In genomic region chr7:30456911-30457628, GRCm38 (mm10) we compare ENCODE assay signal across 9 mouse cellular contexts. TPM values are rescaled to one million over a fixed set of nuclear protein-coding genes. Genes with fewer than 3 reads are reported as not detected.
DNase-seq lines count a peak whose midpoint lies in the region; ATAC-seq and TF ChIP-seq lines count a peak whose summit lies in the region.
"Had no signal": no experiment of that assay in that cellular context is flagged by ENCODE, and none has a peak within 500 bp of the region (broad histone marks: within the 10 kb centered on the region; RNA-seq: fewer than 3 reads in every experiment).

No protein-coding gene starts in this region.

- ATAC-seq in frontal cortex, adult (ENCODE audit: low TSS enrichment): peak; percentile 50; the same call in 1 of the 2 replicates
- ATAC-seq in forebrain, embryonic 14.5 days: 0 out of 2 replicates have a peak, but pooled peaks have one; percentile 32
- no peak for ATAC-seq in erythroid progenitor cell, adult 5-6 weeks (replicated peaks; ENCODE audit: low FRiP score, poor library complexity, severe bottlenecking)
- ATAC-seq in megakaryocyte progenitor cell, adult 5-6 weeks (replicated peaks; ENCODE audit: poor library complexity): no peak

- DNase-seq in frontal cortex, postnatal 10 days (ENCODE audit: low spot score in 2 of 2): no peak
- peak; percentile 13 for DNase-seq in forebrain, embryonic 14.5 days (ENCODE audit: low spot score)
- DNase-seq in midbrain, embryonic 10.5 days (ENCODE audit: low spot score): peak; percentile 44
- no peak for DNase-seq in layer of hippocampus, postnatal 25 days (ENCODE audit: extremely low spot score in 1 of 2, low spot score in 1 of 2)

- no peak for TF ChIP-seq CTCF in E14TG2a.4 (conservative IDR thresholded peaks at IDR 0.05; ENCODE audit: low read length)

- no peaks in the 10 kb centered on the region for H3K9me3 ChIP-seq in E14TG2a.4 (ENCODE audit: low read length)
- no peaks in the 10 kb centered on the region for H3K9me3 ChIP-seq in forebrain, embryonic 14.5 days (replicated peaks; ENCODE audit: control insufficient read depth, low read length)
- H3K9me3 ChIP-seq in midbrain, embryonic 10.5 days (replicated peaks): 0 out of 2 replicates have a peak, but pooled peaks cover 2% of the 10 kb centered on the region

- WGBS in forebrain, embryonic 14.5 days: under 1% methylated on average over 31 of the region's 31 CpGs
- under 1% methylated on average over 31 of the region's 31 CpGs for WGBS in midbrain, embryonic 10.5 days

- H3K4me3 ChIP-seq in E14TG2a.4 (replicated peaks; ENCODE audit: low read length): peak overlapping the region; percentile 84
- peak overlapping the region; percentile 15 for H3K4me3 ChIP-seq in forebrain, embryonic 14.5 days (ENCODE audit: low read depth, low read length)
- peak overlapping the region; percentile 48 for H3K4me3 ChIP-seq in midbrain, embryonic 10.5 days

- H3K36me3 ChIP-seq in E14TG2a.4 (ENCODE audit: insufficient read depth, low read length): peaks cover 50% of the 10 kb centered on the region
- H3K36me3 ChIP-seq in forebrain, embryonic 14.5 days (ENCODE audit: control insufficient read depth, insufficient read depth, low read length): no peaks in the 10 kb centered on the region
- no peaks in the 10 kb centered on the region for H3K36me3 ChIP-seq in midbrain, embryonic 10.5 days

- peaks cover 97% of the 10 kb centered on the region for H3K4me1 ChIP-seq in E14TG2a.4 (replicated peaks; ENCODE audit: low read depth, low read length)
- H3K4me1 ChIP-seq in forebrain, embryonic 14.5 days (ENCODE audit: control insufficient read depth, insufficient read depth, low read length): peaks cover 5% of the 10 kb centered on the region
- peaks cover 45% of the 10 kb centered on the region for H3K4me1 ChIP-seq in midbrain, embryonic 10.5 days

- H3K27me3 ChIP-seq in E14TG2a.4 (ENCODE audit: insufficient read depth, low read length): no peaks in the 10 kb centered on the region
- H3K27me3 ChIP-seq in forebrain, embryonic 14.5 days (replicated peaks; ENCODE audit: control insufficient read depth, insufficient read depth, low read length): peaks cover 88% of the 10 kb centered on the region
- H3K27me3 ChIP-seq in midbrain, embryonic 10.5 days (ENCODE audit: low read depth, poor library complexity, severe bottlenecking): peaks cover 100% of the 10 kb centered on the region

- H3K4me2 ChIP-seq in forebrain, embryonic 14.5 days (ENCODE audit: low read length): peak overlapping the region; percentile 44

- H3K9ac ChIP-seq in forebrain, embryonic 14.5 days (ENCODE audit: low read length): peak overlapping the region; percentile 26; the same call in 1 of the 2 replicates

- no peak overlapping the region for H3K27ac ChIP-seq in forebrain, embryonic 14.5 days (ENCODE audit: low read depth, low read length)
- H3K27ac ChIP-seq in midbrain, embryonic 10.5 days (replicated peaks): peak overlapping the region; percentile 52

RNA-seq across cellular contexts. Expression of gene Kirrel2, which starts 0.4 kb away (rescaled TPM):
- polyA plus RNA-seq in forebrain, embryonic 14.5 days (2014; fragmentation: Nextera tagmentation; extraction: Ambion mirVana): 0.65 and 0.79 TPM in 2 replicates
- 1.7 and 1.9 TPM in 2 replicates for polyA plus RNA-seq in midbrain, embryonic 10.5 days (2016; fragmentation: Nextera tagmentation; extraction: Ambion mirVana)
- not detected in 2 replicates for total RNA-seq in erythroid progenitor cell, adult 5-6 weeks (2015; ENCODE audit: low replicate concordance)
- not detected in 2 replicates for total RNA-seq in erythroid progenitor cell, adult 5-6 weeks (2017; ENCODE audit: low replicate concordance)
- 10 to 100 TPM; 15.3 to 16.4 TPM for total RNA-seq in layer of hippocampus, postnatal 25 days (2021)
- not detected in 2 replicates for total RNA-seq in megakaryocyte progenitor cell, adult 5-6 weeks (2015)
- total RNA-seq in megakaryocyte progenitor cell, adult 5-6 weeks (2017): not detected in 2 replicates
- total RNA-seq: liver, adult 2 months had no signal
- polyA plus RNA-seq: liver, adult 2 months had no signal

RNA-seq across cellular contexts. Expression of gene Nphs1, which starts 1.0 kb away (rescaled TPM):
- polyA plus RNA-seq in forebrain, embryonic 14.5 days (2014; fragmentation: Nextera tagmentation; extraction: Ambion mirVana): 0.10 TPM in 1 of 2 replicates, not detected in the other
- polyA plus RNA-seq in midbrain, embryonic 10.5 days (2016; fragmentation: Nextera tagmentation; extraction: Ambion mirVana): 0.16 and 0.23 TPM in 2 replicates
- total RNA-seq in erythroid progenitor cell, adult 5-6 weeks (2015; ENCODE audit: low replicate concordance): not detected in 2 replicates
- 1.2 TPM in 1 of 2 replicates, not detected in the other for total RNA-seq in erythroid progenitor cell, adult 5-6 weeks (2017; ENCODE audit: low replicate concordance)
- total RNA-seq in layer of hippocampus, postnatal 25 days (2021): 1 to 10 TPM; 1.8 to 2.2 TPM
- total RNA-seq in megakaryocyte progenitor cell, adult 5-6 weeks (2015): 0.27 TPM in 1 of 2 replicates, not detected in the other
- total RNA-seq in megakaryocyte progenitor cell, adult 5-6 weeks (2017): 0.58 and 0.95 TPM in 2 replicates
- total RNA-seq: liver, adult 2 months had no signal
- polyA plus RNA-seq: liver, adult 2 months had no signal

RNA-seq across cellular contexts. Expression of gene Aplp1, which starts 11.7 kb away (rescaled TPM):
- polyA plus RNA-seq in forebrain, embryonic 14.5 days (2014; fragmentation: Nextera tagmentation; extraction: Ambion mirVana): 467 and 579 TPM in 2 replicates
- 69.6 and 124 TPM in 2 replicates for polyA plus RNA-seq in midbrain, embryonic 10.5 days (2016; fragmentation: Nextera tagmentation; extraction: Ambion mirVana)
- total RNA-seq in erythroid progenitor cell, adult 5-6 weeks (2015; ENCODE audit: low replicate concordance): not detected in 2 replicates
- total RNA-seq in erythroid progenitor cell, adult 5-6 weeks (2017; ENCODE audit: low replicate concordance): not detected in 2 replicates
- 1,000 to 10,000 TPM; 1,227 to 1,377 TPM for total RNA-seq in layer of hippocampus, postnatal 25 days (2021)
- total RNA-seq in megakaryocyte progenitor cell, adult 5-6 weeks (2015): not detected in 2 replicates
- not detected in 2 replicates for total RNA-seq in megakaryocyte progenitor cell, adult 5-6 weeks (2017)

RNA-seq across cellular contexts. Expression of gene Nfkbid, which starts 35.5 kb away (rescaled TPM):
- 1.2 and 1.4 TPM in 2 replicates for polyA plus RNA-seq in forebrain, embryonic 14.5 days (2014; fragmentation: Nextera tagmentation; extraction: Ambion mirVana)
- 1.4 and 1.5 TPM in 2 replicates for polyA plus RNA-seq in midbrain, embryonic 10.5 days (2016; fragmentation: Nextera tagmentation; extraction: Ambion mirVana)
- 7.2 and 20.1 TPM in 2 replicates for total RNA-seq in erythroid progenitor cell, adult 5-6 weeks (2015; ENCODE audit: low replicate concordance)
- 2.6 and 4.1 TPM in 2 replicates for total RNA-seq in erythroid progenitor cell, adult 5-6 weeks (2017; ENCODE audit: low replicate concordance)
- 1 to 10 TPM; 2.9 to 3.0 TPM for total RNA-seq in layer of hippocampus, postnatal 25 days (2021)
- 14.1 and 24.0 TPM in 2 replicates for total RNA-seq in megakaryocyte progenitor cell, adult 5-6 weeks (2015)
- 5.3 and 13.7 TPM in 2 replicates for total RNA-seq in megakaryocyte progenitor cell, adult 5-6 weeks (2017)

RNA-seq across cellular contexts. Expression of gene Prodh2, which starts 36.4 kb away (rescaled TPM):
- polyA plus RNA-seq in forebrain, embryonic 14.5 days (2014; fragmentation: Nextera tagmentation; extraction: Ambion mirVana): not detected in 2 replicates
- not detected in 2 replicates for polyA plus RNA-seq in midbrain, embryonic 10.5 days (2016; fragmentation: Nextera tagmentation; extraction: Ambion mirVana)
- not detected in 2 replicates for total RNA-seq in erythroid progenitor cell, adult 5-6 weeks (2015; ENCODE audit: low replicate concordance)
- not detected in 2 replicates for total RNA-seq in erythroid progenitor cell, adult 5-6 weeks (2017; ENCODE audit: low replicate concordance)
- not detected for total RNA-seq in layer of hippocampus, postnatal 25 days (2021)
- not detected in 2 replicates for total RNA-seq in megakaryocyte progenitor cell, adult 5-6 weeks (2015)
- total RNA-seq in megakaryocyte progenitor cell, adult 5-6 weeks (2017): not detected in 2 replicates

Comparison
In these comparisons a context has a peak if more than half of its experiments do, and no peak if none do; other contexts are left out.
1. ATAC-seq: peak in frontal cortex, adult (single experiment) and forebrain, embryonic 14.5 days (single experiment); none in erythroid progenitor cell, adult 5-6 weeks (single experiment) and megakaryocyte progenitor cell, adult 5-6 weeks (single experiment).
2. DNase-seq: peak in forebrain, embryonic 14.5 days (single experiment) and midbrain, embryonic 10.5 days (single experiment); none in frontal cortex, postnatal 10 days (0 of 2) and layer of hippocampus, postnatal 25 days (0 of 2).
3. H3K4me3 ChIP-seq: peak in every context shown above with its lines; median percentile 84 in E14TG2a.4; 48 in midbrain, embryonic 10.5 days; 15 in forebrain, embryonic 14.5 days.
4. RNA of gene Kirrel2, which starts 0.4 kb away (total RNA-seq): 15.3 to 16.4 TPM in layer of hippocampus, postnatal 25 days; not detected in erythroid progenitor cell, adult 5-6 weeks and not detected in megakaryocyte progenitor cell, adult 5-6 weeks; every median in the first group is over 10 times any median in the second.
5. RNA of gene Aplp1, which starts 11.7 kb away (total RNA-seq): 1,227 to 1,377 TPM in layer of hippocampus, postnatal 25 days; not detected in erythroid progenitor cell, adult 5-6 weeks and not detected in megakaryocyte progenitor cell, adult 5-6 weeks; every median in the first group is over 1,000 times any median in the second.